Mouse (Mus musculus): ENCODE measurements at regions not wholly inside any gene's neighbourhood (a gene's known extent, or its start where the extent isn't known, plus 50 kb on each side); places are given as distances from the start of the nearest gene placed in this dataset.
A peak's percentile ranks its signal among the peaks of the same experiment; 100 is the strongest.

DNA sequence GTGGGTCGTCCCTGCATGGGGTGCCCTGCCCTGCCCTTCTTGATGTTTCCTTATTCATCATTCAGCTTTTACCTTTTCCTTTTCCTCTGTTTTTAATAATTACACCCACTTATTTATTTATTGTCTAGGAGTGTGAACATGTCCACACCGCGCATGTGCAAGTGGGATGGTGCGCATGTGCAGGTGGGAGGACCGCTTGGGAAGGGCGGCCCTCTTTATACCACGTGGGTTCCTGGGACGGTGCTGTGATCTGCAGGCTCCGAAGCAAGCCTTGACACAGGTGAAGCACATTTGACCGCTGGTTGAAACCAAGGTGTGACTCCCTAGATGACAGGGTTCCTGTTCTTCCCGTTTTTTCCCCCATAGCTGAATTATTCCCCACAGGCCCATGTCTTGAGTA is 60.0 kb downstream of the Syf2 start:
- intact Hi-C loops (cut with DNase I), result no loop called here
- no peak for DNase-seq

DNA sequence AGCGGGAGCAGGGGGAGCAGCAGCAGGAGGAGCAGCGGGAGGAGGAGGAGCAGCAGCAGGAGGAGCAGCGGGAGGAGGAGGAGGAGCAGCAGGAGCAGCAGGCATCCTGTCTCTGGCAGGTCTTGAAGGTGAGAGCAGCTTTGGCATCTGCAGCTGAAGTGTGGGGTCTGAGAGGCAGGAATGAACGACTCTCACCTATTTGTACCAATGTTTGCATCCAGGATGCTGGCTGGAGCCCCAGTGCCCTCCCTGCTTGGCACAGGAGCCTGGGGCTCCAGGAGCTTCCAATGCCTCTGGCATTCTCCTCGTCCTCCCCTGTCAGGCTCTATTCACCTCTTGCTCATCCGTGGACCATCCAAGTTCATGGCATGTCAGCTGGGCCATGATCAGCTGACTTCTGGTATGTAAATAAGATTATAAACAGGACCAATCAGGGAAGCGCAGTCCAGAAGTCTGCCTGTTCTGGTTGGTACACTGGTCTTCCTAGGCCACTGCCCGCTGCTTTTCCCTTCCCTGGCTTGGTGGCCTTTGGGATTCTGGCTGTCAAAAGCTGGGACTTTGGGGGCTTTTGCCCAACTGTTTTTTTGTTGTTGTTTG is 62.9 kb downstream of the Syf2 start:
- intact Hi-C loops (cut with DNase I), result no loop called here
- peak; percentile 19 for DNase-seq

DNA sequence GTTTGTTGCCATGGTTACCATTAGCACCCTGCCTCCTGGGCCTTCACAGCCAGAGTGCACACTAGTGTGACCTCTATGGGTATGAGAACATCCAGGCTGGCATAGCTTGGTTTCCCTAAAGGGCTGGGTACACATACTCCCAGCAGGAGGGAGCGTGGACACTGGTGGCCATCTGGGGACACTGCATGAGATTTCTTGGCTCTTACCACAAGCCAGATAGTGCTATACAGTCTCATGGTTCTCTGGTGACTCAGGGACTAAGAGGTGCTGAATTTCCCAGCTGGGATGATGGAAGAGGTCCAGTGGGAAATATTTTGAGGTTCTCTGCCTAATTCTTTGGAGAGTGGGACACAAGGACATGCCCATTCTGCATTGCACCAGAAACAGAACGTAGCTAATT is 63.5 kb downstream of the Syf2 start:
- peak; percentile 47 for DNase-seq
- intact Hi-C loops (cut with DNase I), result no loop called here

DNA sequence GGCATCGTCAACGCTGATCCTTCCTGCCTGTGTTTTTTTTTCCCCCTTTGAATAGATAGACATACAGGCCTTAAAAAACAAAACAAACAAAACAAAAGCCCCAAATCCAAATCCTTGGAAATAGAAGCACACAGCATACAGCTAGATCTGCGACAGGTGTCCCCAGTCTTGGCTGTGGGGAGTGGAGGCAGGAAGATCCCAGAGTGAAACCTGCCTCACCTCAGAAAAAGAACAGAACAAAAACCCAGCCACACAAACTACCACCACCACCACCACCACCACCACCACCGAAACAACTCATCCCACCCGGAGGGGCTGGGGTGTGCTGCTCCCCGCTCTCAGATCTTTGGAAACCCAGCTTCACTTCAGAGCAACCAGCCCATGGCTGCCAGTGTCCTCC is 64.0 kb downstream of the Syf2 start:
- no peak for DNase-seq
- intact Hi-C loops (cut with DNase I), result no loop called here

DNA sequence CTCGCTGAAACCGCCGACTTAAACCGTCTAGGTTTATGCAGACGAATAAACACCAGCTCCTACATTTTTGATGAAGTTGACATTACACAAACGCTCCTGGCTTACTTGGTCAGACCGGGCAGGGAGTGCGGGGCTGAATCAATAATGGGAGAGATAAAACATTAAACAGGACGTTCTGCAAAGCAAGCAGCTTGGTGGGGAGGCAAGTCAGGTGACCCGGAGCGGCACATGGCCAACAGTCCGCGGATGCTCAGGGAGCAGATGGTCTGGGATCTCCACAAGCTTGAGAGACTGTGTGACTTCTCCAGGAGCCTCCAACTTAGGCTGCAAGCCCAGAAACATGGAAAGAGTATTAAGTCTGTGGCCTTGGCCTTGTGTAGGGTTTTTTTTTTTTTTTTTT is 64.4 kb downstream of the Syf2 start:
- peak; percentile 92 for DNase-seq
- intact Hi-C loops (cut with DNase I), result no loop called here

DNA sequence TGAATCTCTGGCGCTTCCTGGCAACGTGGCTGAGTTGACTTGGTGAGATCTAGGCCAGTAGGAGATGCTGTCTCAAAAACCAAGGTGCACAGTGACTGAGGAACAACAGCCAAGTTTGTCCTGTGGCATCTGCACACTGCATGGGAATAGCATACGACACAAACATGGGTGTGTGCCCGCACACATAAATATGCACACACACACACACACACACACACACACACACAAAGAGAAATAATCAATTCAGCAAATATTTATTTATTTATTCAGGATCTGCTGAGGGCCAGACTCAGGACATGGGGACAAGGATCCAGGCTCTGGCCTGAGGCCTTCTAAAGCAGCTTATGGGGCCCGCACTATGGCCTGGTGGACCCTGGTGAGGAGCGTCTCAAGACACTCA is 65.4 kb downstream of the Syf2 start:
- no peak for DNase-seq
- intact Hi-C loops (cut with DNase I), result no loop called here

DNA sequence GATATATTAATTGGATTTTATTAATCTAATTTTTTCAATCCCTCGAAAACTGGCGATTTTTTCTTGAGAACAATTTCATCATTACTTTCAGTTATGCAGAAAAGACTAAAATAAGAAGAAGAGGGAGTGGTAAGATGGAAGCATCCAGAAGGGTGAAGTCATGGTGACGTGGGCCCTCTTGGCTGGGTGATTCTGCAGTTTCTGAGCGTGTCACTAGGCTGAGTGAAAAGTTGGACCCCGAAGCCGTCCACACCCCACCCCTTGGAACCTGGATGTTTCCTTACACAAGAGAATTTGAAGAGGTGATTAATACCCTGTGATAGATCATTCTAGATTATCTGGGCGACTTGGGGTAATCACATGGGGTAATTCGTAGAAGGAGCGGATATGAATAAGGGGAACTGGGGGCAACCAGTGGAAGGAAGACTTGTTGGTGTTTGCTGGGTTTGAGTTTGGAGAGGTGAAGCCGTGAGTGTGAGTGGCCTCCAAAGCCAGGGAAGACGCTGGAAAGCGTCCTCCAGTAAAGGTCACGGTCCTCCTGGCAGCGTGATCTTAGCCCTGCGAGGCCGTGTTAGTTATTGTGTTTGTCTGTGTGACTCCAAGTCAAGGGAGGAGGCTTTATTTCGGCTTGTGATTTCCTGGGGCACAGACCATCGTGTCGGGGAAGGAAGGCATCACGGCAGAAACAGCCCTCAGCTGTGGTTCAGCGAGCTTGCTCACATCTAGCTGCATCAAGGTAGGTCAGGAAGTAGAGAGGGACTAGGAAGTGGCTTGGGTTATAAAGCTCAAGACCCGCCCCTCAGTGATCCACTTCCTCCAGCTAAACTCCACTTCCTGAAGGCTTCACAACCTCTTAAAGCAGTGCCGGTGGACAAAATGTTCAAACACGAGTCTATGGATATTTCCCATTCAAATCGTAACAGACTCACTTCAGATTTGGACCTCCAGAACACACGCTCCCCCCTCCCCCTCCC is 67.0 kb downstream of the Syf2 start:
- intact Hi-C loops (cut with DNase I), result no loop called here

DNA sequence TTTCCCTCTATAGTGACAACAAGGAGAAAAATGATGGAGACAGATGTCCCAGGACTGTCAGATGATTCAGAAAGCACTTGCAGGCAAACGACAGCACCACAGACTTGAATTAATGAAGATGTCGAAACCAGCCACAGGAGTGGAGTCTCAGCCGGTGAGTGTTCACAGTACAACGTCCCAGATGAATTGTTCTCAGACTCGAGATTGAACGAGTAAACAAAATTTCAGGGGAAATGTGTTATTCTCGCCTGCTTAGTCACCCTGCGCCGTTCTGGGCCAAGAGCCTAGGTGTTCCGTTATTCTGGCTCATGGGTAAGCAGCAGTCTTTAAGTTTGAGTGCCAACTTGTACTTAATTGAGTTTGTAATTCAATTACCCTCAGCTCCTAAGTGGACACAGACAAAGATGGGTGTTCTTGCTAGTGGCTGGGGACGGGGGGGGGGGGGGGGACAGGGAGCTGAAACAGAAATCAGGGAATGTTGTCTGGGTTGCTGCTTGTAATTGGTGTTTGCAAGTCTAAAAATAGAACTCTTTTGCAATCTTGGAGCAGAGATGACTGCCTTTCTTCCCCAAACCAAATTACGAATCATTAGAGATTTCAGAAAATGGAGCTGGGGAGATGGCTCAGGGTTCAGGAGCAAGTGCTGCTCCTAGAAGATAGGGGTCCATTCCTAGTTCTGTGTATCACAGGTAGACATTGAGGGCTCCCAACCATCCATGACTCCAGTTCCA is 68.4 kb downstream of the Syf2 start:
- intact Hi-C loops (cut with DNase I), result no loop called here
- DNase-seq, result no peak

More for the DNA sequence above, 67.0 kb downstream of the Syf2 start:
- no peak for DNase-seq

DNA sequence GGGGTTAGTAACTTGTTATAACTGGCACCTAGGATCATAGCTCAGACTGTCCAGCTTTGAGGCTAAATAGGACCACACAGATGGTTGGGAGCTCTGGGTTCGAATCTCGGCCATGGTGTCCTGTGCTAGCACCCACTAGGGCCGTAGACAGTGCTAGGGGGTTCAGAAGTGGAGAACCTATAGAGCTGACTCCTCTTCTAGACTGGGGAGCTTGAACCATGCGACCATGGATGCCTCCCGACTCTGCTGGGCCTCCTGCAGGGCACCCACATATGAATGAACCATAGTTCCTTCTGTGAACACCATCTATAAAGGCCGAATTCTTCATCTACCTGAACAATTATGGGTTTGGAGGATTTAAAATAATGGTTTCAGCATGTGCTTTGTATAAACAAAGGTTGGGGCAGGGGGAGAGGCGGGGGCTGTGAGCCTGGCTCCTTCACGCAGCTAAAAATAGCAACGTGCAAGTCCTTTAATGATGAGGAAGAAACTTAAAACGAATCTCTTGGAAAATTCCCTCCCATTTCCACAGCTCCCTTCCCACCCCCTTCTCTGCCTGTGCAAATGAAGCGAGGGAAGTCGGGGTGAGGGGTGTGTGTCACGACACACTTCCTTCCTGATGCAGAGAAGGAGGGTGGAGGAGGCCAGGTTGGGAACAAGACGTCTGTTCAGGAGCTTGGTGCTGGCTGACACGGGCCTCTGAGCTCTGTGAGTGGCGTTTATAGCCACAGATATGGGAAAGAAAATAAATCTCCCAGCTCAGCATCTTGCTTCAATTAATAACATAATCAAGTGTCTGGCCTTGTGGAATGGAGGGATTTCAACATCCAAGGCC is 71.6 kb downstream of the Syf2 start:
- no peak for DNase-seq
- intact Hi-C loops (cut with DNase I), result no loop called here

DNA sequence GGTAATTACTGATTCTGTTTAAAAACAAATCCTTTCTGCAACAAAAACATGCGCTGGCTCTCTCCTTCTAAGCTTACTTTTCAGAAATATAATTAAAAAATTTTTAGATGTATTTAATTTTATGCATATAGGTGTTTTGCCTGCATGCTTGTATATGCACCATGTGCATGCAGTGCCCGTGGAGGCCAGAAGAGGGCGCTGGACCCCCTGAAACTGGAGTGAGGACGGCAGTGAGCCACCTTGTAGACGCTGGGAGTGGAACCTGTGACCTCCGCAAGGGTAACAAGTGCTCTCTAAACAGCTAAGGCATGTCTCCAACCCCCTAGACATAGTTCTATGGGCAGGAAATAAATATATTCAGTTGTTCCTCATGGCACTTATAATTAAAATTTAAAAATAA is 80.7 kb downstream of the Syf2 start:
- intact Hi-C loops (cut with DNase I), result no loop called here

DNA sequence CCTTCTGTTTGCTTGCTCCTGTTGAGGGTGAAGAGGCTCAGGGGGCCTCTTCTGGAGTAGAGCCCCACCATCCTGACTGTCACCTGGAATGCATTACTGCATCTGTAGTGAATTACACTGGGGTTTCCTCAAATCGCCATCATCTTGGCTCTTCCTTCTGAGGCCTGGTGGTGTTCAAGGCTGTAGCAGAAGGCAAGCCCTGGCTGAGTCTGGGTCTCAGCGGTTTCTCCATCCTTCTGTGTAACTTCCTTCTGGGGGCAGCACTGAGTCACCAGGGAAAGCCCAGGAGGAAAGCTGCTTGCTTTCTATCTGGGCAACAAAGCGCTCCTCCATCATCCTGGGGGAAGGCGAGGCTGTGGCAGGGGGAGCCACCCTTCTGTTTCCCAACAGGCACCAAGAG is 82.2 kb downstream of the Syf2 start:
- intact Hi-C loops (cut with DNase I), result no loop called here
- DNase-seq, result no peak

More for the DNA sequence above, 80.7 kb downstream of the Syf2 start:
- no peak for DNase-seq

DNA sequence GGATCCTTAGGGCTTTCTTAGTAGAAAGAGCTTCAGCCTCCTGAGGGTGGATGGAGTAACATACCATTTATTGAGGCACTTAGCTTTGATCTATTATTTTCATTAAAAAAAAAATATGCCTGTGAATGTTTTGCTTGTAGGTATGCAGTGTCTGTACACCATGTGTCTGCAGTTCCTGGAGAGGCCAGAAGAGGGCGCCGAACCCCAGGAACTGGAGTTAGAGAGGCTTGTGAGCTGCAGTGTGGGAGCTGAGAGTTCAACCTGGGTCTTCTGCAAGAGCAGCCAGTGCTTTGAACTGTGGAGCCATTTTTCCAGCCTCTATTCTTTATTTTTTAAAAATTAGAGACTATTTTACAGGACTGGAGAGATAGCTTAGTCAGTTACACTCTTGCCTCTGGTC is 83.2 kb downstream of the Syf2 start:
- intact Hi-C loops (cut with DNase I), result no loop called here
- DNase-seq, result no peak

DNA sequence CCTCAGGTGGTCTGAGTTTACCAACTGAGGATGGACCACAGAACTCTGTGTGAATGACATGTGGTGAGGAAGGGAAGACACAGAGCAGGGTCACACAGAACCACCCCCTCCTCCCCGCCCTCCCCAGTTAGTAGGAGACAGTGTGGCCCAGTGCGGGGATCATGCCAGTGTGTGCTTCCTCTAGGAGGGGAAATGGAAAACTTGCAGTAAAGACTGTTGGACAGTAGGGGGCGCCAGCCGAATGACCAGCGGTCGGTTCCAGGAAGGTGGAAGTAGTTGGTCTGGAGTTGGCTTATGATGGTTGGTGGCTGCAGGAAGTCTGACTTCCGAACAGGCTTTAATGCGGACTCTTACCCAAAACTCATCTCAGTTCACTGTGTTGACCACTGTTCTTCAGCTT is 87.3 kb downstream of the Syf2 start:
- intact Hi-C loops (cut with DNase I), result no loop called here
- DNase-seq, result peak; percentile 36

DNA sequence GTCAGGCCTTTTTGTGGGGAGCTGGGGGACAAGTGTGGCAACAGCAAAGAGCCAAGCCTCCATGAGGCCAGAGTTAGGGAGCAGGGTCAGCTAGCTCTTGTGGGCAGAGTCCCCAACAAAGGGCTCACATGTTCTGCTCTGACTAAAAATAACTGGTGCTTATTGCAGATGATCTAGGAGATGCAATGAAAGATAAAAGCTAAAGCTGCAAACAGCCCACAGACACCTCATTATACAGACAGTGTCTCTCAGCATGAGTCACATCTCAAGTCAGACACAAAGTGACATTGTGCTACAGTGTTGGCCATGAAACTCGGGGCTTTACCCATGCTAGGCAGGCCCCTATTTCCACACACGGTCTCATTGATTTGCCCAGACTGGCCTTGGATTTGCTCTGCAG is 88.4 kb downstream of the Syf2 start:
- intact Hi-C loops (cut with DNase I), result no loop called here
- DNase-seq, result no peak

DNA sequence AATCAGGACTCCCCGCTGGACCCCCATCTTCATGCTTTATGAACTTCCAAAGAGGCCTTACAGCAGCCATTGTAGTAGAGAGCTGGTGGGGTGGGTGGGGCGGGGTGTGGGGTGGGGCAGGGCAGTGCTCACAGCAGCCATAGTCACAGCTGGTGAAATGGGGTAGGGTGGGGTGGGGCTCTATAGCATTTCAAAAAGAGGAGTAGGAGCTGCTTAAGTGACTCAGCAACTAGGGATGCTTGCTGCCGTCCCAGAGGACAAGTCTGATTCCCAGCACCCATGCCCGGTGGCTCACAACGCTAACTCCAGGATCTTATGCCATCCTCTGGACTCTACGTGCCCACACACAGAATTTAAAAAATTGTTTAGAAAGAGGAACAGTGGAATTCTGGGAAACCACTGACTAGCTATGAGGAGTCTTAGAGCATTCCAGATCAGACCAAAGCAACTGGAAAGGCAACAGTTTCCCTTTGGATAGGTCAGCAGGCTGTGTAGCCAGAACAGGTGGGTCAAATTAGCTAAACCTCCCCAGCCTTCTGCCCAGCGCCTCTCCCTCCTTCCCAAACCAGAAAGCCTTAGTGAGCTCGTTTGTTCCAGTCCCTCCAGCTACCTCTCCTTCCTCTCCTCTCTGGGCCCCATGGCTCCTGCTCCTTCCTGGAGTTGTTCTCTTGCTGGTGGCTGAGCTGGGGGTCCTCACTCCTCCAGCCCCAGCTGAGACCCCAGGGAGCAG is 89.7 kb downstream of the Syf2 start:
- intact Hi-C loops (cut with DNase I), result no loop called here
- DNase-seq, result no peak

DNA sequence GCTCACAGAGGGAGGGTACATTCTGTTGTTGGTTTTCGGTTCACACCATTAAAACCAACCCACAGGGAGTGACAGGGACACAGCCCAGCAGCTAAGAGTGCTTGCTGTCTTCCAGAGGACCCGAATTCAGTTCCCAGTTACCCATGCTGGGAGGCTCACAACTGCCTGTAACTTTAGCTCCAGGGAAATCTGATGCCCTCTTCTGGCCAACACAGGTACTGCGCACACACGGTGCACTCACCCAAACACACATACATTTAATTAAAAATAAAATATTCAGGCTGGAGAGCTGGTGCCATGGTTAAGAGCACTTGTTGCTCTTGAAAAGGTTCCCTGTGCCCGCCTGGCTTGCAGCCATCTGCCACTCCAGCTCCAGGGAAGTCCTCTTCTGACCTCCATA is 92.5 kb downstream of the Syf2 start:
- intact Hi-C loops (cut with DNase I), result no loop called here
- DNase-seq, result no peak

DNA sequence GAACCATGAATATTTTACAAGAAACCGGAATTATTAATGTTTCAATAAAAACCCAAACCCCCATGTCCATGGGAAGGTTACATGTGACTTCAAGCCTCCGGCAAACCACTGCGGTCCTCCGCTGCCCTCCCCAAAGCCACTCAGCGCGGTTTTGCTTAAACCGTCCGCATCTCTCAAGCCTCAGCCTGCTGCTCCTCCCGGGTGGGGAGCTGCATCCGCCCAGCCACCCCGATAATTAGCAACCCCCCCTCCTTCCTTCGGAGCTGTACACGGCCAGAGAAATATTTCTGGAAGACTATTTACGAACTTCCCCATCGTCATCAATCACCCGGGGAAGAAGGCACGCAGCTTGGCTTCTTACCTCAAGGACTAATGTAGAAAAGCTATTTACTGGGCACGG is 94.7 kb upstream of the Runx3 start:
- no peak for DNase-seq
- intact Hi-C loops (cut with DNase I), result no loop called here

DNA sequence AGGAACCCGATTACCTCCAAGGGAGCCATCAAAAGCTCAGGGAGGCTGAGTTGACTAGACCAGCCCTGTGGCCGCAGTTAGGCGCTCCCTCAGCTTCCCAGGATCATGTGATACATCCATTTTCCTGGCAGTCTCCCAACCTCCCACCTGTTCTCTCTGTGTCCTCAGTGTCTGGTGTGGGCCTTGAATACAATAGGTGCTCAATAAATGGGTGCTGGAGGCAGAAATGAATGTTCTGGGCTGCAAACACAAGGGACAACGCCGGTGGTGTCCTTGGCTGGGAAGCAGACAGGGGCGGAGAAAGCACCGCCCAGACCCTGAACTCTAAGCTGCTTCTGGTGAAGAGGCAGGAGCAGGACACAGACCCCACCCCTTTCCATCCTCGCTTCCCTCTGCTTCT is 93.3 kb upstream of the Runx3 start:
- intact Hi-C loops (cut with DNase I), result no loop called here
- DNase-seq, result no peak

DNA sequence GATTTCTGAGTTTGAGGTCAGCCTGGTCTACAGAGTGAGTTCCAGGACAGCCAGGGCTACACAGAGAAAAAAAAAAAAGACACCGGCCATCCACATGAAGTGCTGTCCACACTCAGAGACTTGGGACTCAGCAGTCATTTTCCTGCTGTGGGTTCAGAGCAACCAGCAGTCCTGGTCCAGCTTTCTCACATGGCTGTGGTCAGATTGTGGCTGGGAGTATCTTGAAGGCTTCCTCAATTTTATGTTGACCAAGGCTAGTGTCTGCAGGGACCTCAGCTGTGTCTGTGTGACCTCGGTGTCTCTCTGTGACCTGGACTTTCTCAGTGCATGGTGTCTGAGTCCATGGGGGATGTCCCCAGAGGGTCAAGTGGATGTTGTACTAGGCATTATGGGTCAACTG is 90.7 kb upstream of the Runx3 start:
- intact Hi-C loops (cut with DNase I), result no loop called here
- no peak for DNase-seq

DNA sequence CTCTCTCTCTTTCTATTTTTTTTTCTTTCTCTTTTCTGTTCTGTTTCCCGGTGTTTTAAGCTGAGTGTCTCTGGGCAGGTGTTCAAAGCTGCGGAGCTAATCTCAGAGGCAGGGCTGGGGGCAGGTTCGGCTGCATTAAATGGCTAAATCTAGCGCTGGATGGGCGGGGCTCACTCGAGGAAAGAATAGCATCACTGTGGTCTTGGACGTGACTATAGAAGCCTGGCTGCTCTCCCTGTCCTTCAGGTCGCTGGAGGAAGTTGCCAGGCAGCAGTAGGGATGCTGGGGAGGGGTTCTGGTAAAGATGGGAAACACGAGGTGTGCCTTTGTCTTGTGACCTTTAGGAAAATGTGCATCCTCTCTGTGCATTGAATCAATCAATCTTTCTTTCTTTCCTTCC is 88.0 kb upstream of the Runx3 start:
- intact Hi-C loops (cut with DNase I), result no loop called here

More for the DNA sequence above, 88.0 kb upstream of the Runx3 start:
- no peak for DNase-seq
